Mouse (Mus musculus) embryo, embryonic 10.5 days (tissue): ENCODE measurements around the gene Gm20388.

Source experiments
- DNase-seq: peaks from one replicate; pipeline ENCODE4 v3.0.0-alpha.2; 2015; ENCODE audit warnings: low spot score

Gene Gm20388

GRCm38 (mm10) chr8:123678390-123678789 is 3767.7 kb downstream of the Gm20388 start:
- DNase-seq, result no peak

- DNase-seq, result peak; percentile 91
Observed at GRCm38 (mm10) chr8:123682073-123682761, 3771.6 kb downstream of the Gm20388 start.

GRCm38 (mm10) chr8:123683321-123683720 is 3772.7 kb downstream of the Gm20388 start:
- DNase-seq, result no peak

- no peak for DNase-seq
Observed at GRCm38 (mm10) chr8:123684806-123685205, 3774.2 kb downstream of the Gm20388 start.

- DNase-seq, result no peak
Observed at GRCm38 (mm10) chr8:123685477-123685876, 3774.8 kb downstream of the Gm20388 start.

GRCm38 (mm10) chr8:123687826-123688225 is 3777.2 kb downstream of the Gm20388 start:
- no peak for DNase-seq

GRCm38 (mm10) chr8:123692165-123692962 is 3781.7 kb downstream of the Gm20388 start:
- DNase-seq, result no peak

- no peak for DNase-seq
Observed at GRCm38 (mm10) chr8:123696167-123696566, 3785.5 kb downstream of the Gm20388 start.

- no peak for DNase-seq
Observed at GRCm38 (mm10) chr8:123697329-123697728, 3786.7 kb downstream of the Gm20388 start.

GRCm38 (mm10) chr8:123700399-123701070 is 3789.9 kb downstream of the Gm20388 start:
- peak; percentile 54 for DNase-seq

- no peak for DNase-seq
Observed at GRCm38 (mm10) chr8:123701952-123702587, 3791.4 kb downstream of the Gm20388 start.

GRCm38 (mm10) chr8:123705376-123705775 is 3794.7 kb downstream of the Gm20388 start:
- DNase-seq, result no peak

GRCm38 (mm10) chr8:123707137-123707536 is 3796.5 kb downstream of the Gm20388 start:
- no peak for DNase-seq

GRCm38 (mm10) chr8:123708729-123709128 is 3798.1 kb downstream of the Gm20388 start:
- DNase-seq, result no peak

- DNase-seq, result no peak
Observed at GRCm38 (mm10) chr8:123710335-123710734, 3799.7 kb downstream of the Gm20388 start.

- no peak for DNase-seq
Observed at GRCm38 (mm10) chr8:123714451-123714850, 3803.8 kb downstream of the Gm20388 start.

- DNase-seq, result no peak
Observed at GRCm38 (mm10) chr8:123715916-123716592, 3805.4 kb downstream of the Gm20388 start.

GRCm38 (mm10) chr8:123717104-123717503 is 3806.5 kb downstream of the Gm20388 start:
- DNase-seq, result no peak

GRCm38 (mm10) chr8:123717516-123718490 is 3807.2 kb downstream of the Gm20388 start:
- DNase-seq, result no peak

- no peak for DNase-seq
Observed at GRCm38 (mm10) chr8:123718752-123719151, 3808.1 kb downstream of the Gm20388 start.
